Mouse (Mus musculus) splenic B cell, adult 2 months (primary cell): ENCODE results near the gene Gm10961.
"Not testable (repeated sequence)": the region's sequence is repeated elsewhere in the genome, so short reads cannot be mapped to it uniquely, and the experiment has no call there.

ENCODE experiments used
- DNase-seq: peaks from one replicate; pipeline ENCODE4 v3.0.0-alpha.2; 2011; ENCODE audit warnings: low read depth, low spot score
- H3K27me3 ChIP-seq: 2 replicates; pipeline ENCODE4 v1.6.1; 2012; ENCODE audit warnings: mild to moderate bottlenecking, low read length, moderate library complexity, mixed read lengths; ENCODE audit not compliant: control insufficient read depth, poor library complexity, insufficient read depth, severe bottlenecking
- H3K36me3 ChIP-seq: 2 replicates; pipeline ENCODE4 v1.6.1; 2012; ENCODE audit warnings: mild to moderate bottlenecking, low read length, moderate library complexity, mixed read lengths; ENCODE audit not compliant: control insufficient read depth, poor library complexity, insufficient read depth, severe bottlenecking

Gm10961 gene

GRCm38 (mm10) chr3:107628551-107628950 is 2.6 kb upstream of the Gm10961 start:
- no peak for DNase-seq
- H3K27me3 ChIP-seq = no peaks in the 10 kb centered on the region

GRCm38 (mm10) chr3:107629411-107629810 is 1.7 kb upstream of the Gm10961 start:
- no peaks in the 10 kb centered on the region for H3K27me3 ChIP-seq
- peaks cover 2% of the 10 kb centered on the region; the same call in 1 of the 2 replicates for H3K36me3 ChIP-seq
- DNase-seq = no peak

More at GRCm38 (mm10) chr3:107628551-107628950, 2.6 kb upstream of the Gm10961 start:
- H3K36me3 ChIP-seq = peaks cover 3% of the 10 kb centered on the region

DNA sequence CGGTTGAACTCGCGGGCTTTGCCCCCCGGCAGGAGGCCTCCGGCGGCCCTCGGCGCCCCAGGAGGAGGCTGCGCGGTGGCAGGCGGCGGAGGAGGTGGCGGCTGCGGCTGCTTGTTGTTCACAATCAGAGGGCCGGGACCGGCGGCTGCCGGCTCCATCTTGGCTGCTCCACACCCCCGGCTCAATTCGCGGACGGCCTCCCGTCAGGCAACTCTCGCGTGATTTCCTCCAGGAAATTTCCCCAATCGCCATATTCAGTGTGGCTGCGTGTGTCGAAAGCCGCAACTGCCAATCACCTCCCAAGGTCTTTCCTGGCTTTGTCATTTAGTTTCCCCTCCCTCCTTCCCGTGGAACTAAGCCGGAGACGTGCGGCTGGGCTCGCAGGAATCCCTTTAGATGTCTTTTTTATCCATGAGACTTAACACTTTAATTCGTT is 419 bp downstream of the Gm10961 start, which contains the start of gene Strip1:
TSS of gene Strip1 (minus strand) at position 172 of the 436 bp plus-strand sequence.
- Histone ChIP-seq H3K36me3 (peaks cover 2% of the 10 kb centered on the region; the same call in 1 of the 2 replicates), H3K27me3 (no peaks in the 10 kb centered on the region)
- peak; percentile 94 for DNase-seq

DNA sequence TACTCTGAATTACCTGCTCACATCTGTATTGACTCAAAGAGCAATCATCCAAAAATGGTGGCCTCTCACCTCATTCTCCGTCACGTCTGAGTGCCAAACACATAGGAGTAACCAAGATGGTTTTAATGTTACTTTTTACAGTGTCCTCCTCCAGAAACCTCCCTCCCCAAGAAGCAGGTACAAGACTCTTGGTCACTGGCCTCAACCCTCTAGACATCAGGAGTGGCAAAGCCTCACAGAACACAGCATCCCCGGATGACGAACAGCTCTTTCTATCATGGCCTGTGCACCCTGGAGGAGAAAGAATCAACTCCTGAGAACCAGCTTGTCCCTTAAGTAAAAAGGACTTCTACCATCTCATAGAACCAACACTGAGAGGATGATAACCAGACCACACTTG is 1.7 kb downstream of the Gm10961 start:
- Histone ChIP-seq H3K27me3 (no peaks in the 10 kb centered on the region), H3K36me3 (0 out of 2 replicates have a peak, but pooled peaks cover 2% of the 10 kb centered on the region)
- DNase-seq = no peak

GRCm38 (mm10) chr3:107633906-107634305 is 2.8 kb downstream of the Gm10961 start:
- Histone ChIP-seq H3K27me3 (no peaks in the 10 kb centered on the region), H3K36me3 (no peaks in the 10 kb centered on the region)
- no peak for DNase-seq

GRCm38 (mm10) chr3:107635836-107636235 is 4.7 kb downstream of the Gm10961 start:
- DNase-seq = no peak
- Histone ChIP-seq H3K36me3 (no peaks in the 10 kb centered on the region), H3K27me3 (no peaks in the 10 kb centered on the region)

- H3K27me3 ChIP-seq = no peaks in the 10 kb centered on the region
- DNase-seq = no peak
- no peaks in the 10 kb centered on the region for H3K36me3 ChIP-seq
These were observed 5.1 kb downstream of the Gm10961 start for GRCm38 (mm10) chr3:107636236-107636635.

DNA sequence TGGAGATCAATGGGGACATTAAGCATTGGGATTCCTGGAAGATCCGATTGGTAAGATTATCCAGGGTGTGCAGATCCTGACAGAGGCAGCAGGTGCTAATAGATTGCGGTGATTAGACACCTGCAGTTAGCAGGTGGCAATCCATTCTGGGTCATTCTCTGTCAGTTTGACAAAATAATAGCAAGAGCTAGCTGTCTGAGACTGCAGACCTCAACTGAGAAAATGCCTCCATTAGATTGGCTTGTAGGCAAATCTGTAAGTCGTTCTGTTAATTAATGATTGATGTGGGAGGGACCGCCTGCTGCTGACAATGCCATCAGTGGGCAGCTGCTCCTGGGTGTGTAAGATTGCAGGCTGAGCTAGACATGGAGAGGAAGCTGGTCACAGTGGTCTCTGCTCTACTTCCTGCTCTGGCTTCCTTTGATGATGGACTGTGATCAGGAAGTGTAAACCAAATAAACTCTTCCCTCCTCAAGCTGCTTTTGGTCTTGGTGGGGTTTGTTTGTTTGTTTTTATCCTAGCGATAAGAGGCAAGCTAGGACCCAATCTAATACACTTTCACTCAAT is 6.6 kb downstream of the Gm10961 start:
- no peaks in the 10 kb centered on the region for H3K27me3 ChIP-seq
- DNase-seq = no peak
- H3K36me3 ChIP-seq = no peaks in the 10 kb centered on the region

DNA sequence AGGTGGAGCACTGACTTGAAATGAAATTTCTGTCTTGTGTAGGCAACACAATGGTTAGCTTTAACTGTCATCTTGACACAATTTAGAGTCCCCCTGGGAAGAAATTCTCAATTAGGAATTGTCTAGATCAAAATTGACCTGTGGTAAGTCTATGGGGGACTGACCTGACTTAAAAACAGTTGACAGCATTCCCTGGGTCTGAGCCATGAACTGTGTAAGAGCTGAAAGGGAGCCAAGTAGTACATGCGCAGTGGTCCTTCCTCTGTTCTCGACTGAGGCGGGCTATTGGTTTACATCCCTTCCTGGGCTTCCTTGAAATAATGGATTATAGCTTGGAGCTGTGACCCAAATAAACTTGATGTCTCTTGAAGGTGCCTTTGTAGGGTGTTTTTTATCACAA is 15.8 kb downstream of the Gm10961 start:
- no peaks in the 10 kb centered on the region for H3K36me3 ChIP-seq
- no peaks in the 10 kb centered on the region for H3K27me3 ChIP-seq
- no peak for DNase-seq

GRCm38 (mm10) chr3:107650276-107650675 is 19.2 kb downstream of the Gm10961 start:
- not testable (repeated sequence) for H3K27me3 ChIP-seq, DNase-seq, H3K36me3 ChIP-seq

GRCm38 (mm10) chr3:107652968-107653367 is 21.8 kb downstream of the Gm10961 start:
- H3K27me3 ChIP-seq = no peaks in the 10 kb centered on the region

DNA sequence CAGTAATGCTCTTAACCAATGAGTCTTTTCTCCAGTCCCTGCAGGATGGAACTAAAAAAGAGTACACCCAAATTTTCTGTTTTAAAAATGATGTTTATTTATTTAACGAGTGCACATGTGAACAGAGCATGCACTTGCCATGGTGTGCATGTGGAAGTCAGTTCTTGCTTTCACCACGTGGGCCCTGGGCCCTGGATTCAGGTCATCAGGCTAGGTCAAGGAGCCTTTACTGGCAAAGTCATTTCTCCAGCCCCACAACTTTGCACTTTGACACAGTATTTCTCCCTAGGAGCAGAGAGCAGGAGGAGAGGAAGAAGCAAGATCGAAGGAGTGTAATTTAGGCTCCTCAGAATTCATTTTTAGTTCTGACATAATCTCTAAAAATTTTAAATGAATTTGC is 23.7 kb downstream of the Gm10961 start:
- Histone ChIP-seq H3K27me3 (no peaks in the 10 kb centered on the region), H3K36me3 (no peaks in the 10 kb centered on the region)
- no peak for DNase-seq

More at GRCm38 (mm10) chr3:107652968-107653367, 21.8 kb downstream of the Gm10961 start:
- H3K36me3 ChIP-seq = no peaks in the 10 kb centered on the region
- no peak for DNase-seq

- no peak for DNase-seq
- H3K27me3 ChIP-seq = no peaks in the 10 kb centered on the region
- no peaks in the 10 kb centered on the region for H3K36me3 ChIP-seq
These were observed 24.4 kb downstream of the Gm10961 start for GRCm38 (mm10) chr3:107655491-107655890.

DNA sequence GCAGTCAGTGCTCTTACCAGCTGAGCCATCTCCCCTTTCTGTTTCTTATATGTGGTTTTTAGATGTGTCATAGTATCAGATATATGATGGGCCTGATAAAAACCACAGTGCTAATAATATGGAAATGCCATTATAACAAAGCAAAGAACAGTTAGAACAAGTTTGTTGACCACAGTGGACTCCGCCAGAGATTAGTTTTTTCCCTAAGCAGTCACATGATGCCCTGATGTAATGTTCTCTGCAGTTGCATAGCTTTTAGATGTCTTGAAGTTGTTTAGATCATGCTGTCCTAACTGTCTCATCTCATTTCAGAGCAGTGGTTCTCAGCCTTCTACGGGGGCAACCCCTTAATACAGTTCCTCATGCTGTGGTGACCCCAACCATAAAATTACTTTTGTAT is 25.0 kb downstream of the Gm10961 start:
- DNase-seq = no peak
- Histone ChIP-seq H3K27me3 (no peaks in the 10 kb centered on the region), H3K36me3 (no peaks in the 10 kb centered on the region)

DNA sequence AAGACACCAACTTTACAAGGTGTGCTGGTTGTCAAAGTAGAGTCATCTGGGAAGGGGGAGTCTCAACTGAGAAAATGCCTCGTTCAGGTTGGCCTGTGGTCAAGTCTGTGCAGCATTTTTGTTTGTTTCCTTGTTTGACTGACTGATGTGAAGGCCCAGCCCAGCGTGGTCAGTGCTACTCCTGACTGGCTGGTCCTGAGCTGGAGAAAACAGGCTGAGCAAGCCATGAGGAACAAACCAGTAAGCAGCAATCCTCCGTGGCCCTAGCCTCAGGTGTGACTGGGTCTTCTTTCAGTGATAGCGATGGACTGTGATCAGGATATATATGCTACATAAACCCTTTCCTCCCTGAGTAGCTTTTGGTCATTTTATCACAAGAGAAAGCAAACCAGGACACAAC is 25.8 kb downstream of the Gm10961 start:
- no peaks in the 10 kb centered on the region for H3K36me3 ChIP-seq
- DNase-seq = no peak
- no peaks in the 10 kb centered on the region for H3K27me3 ChIP-seq

DNA sequence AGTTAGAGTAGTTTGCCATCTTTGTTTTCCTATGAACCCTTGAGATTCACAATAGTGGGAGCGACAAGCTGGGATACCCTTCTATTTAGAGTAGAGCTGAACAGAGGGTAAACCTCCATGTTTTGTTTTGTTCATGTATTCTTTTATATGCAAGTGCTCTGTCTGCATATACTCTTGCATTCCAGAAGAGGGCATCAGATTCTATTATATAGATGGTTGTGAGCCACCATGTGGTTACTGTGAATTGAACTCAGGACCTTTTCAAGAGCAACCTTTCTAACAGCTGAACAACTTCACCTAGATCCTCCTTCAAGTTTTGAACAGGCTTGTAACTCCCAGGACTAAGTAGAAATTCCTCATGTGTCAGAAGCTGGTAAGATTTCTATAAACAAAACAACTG is 27.9 kb downstream of the Gm10961 start:
- H3K36me3 ChIP-seq = no peaks in the 10 kb centered on the region; the same call in 1 of the 2 replicates
- peak; percentile 8 for DNase-seq

More for the DNA sequence above, 27.9 kb downstream of the Gm10961 start:
- no peaks in the 10 kb centered on the region for H3K27me3 ChIP-seq
